ENCODE assay signal across 28 mouse cellular contexts in genomic region chr8:119938481-119938880, GRCm38 (mm10). TPM values are rescaled to one million over a fixed set of nuclear protein-coding genes. Genes with fewer than 3 reads are reported as not detected.
"Had no signal": no experiment of that assay in that cellular context is flagged by ENCODE, and none has a peak within 500 bp of the region (broad histone marks: within the 10 kb centered on the region; RNA-seq: fewer than 3 reads in every experiment).

No protein-coding gene starts in this region.

- ATAC-seq: inflammation-experienced regulatory T-cells, adult 6 months; intestine, embryonic 15.5 days; intestine, postnatal 0 days; liver, embryonic 12.5 days had no signal

- H3K4me2 ChIP-seq: heart, embryonic 12.5 days; hindbrain, embryonic 14.5 days; intestine, embryonic 15.5 days; limb, embryonic 13.5 days; limb, embryonic 15.5 days; liver, embryonic 12.5 days had no signal

- DNase-seq: gastrocnemius, adult 2 months; gastrocnemius, postnatal 10 days; gastrocnemius, postnatal 25 days; heart, adult 18-20 months; heart, postnatal 10 days; heart, postnatal 4 days; kidney, adult 18-20 months; kidney, adult 8-10 months; kidney, postnatal 10 days; kidney, postnatal 25 days; kidney, postnatal 4 days; layer of hippocampus, postnatal 36 days; left cerebral cortex, postnatal 4 days had no signal

- H3K9ac ChIP-seq: heart, embryonic 12.5 days; hindbrain, embryonic 14.5 days; intestine, embryonic 15.5 days; limb, embryonic 13.5 days; limb, embryonic 15.5 days; liver, embryonic 12.5 days; liver, embryonic 14.5 days had no signal

- H3K27ac ChIP-seq: gastrocnemius, adult 2 months; heart, embryonic 10.5 days; intestine, embryonic 15.5 days; layer of hippocampus, adult 2 months; limb, embryonic 13.5 days; limb, embryonic 15.5 days; liver, embryonic 12.5 days; liver, embryonic 14.5 days had no signal

- H3K4me3 ChIP-seq: gastrocnemius, adult 2 months; heart, embryonic 10.5 days; heart, embryonic 12.5 days; intestine, embryonic 15.5 days; layer of hippocampus, adult 2 months; limb, embryonic 13.5 days; limb, embryonic 15.5 days; liver, embryonic 12.5 days had no signal

- H3K4me1 ChIP-seq: limb, embryonic 15.5 days had no signal

- H3K9me3 ChIP-seq: heart, embryonic 10.5 days; heart, embryonic 12.5 days; intestine, embryonic 15.5 days; limb, embryonic 13.5 days; limb, embryonic 15.5 days; liver, embryonic 12.5 days had no signal

- H3K27me3 ChIP-seq: heart, embryonic 12.5 days; intestine, embryonic 15.5 days; limb, embryonic 13.5 days; limb, embryonic 15.5 days; liver, embryonic 12.5 days had no signal

RNA-seq across cellular contexts. Expression of gene Gm20388, which starts 27.8 kb away (rescaled TPM):
- total RNA-seq: layer of hippocampus, postnatal 14 days had no signal
- polyA plus RNA-seq: heart, embryonic 12.5 days; heart, embryonic 14.5 days; hindbrain, embryonic 14.5 days; intestine, embryonic 15.5 days; intestine, postnatal 0 days; kidney, embryonic 14.5 days; limb, embryonic 11.5 days; liver, embryonic 12.5 days had no signal
